Mouse (Mus musculus) left cerebral cortex, postnatal 10 days (tissue): ENCODE data around the gene Hspd1. TPM values are rescaled to one million over a fixed set of nuclear protein-coding genes. Genes with fewer than 3 reads are reported as not detected.

Experiments used
- DNase-seq, 2 experiments: peaks; one replicate each; pipeline ENCODE4 v3.0.0; 2021 to 2022; ENCODE audit warnings: low spot score in 2 of 2, mixed read lengths in 1 of 2; ENCODE audit errors: extremely low spot score in 1 of 2
- intact Hi-C: fragments of 180-260 bp; cut with DNase I; formaldehyde crosslinking; loops from one replicate; pipeline ENCODE4 v1.15.1; 2025
- total RNA-seq, 2 experiments: library from RNA; stranded (reverse); gene quantifications; 2 replicates each; pipeline ENCODE4 v1.2.3; 2021

Gene Hspd1
- total RNA-seq, 2 experiments from 2014 or later = 190 to 198 TPM

DNA sequence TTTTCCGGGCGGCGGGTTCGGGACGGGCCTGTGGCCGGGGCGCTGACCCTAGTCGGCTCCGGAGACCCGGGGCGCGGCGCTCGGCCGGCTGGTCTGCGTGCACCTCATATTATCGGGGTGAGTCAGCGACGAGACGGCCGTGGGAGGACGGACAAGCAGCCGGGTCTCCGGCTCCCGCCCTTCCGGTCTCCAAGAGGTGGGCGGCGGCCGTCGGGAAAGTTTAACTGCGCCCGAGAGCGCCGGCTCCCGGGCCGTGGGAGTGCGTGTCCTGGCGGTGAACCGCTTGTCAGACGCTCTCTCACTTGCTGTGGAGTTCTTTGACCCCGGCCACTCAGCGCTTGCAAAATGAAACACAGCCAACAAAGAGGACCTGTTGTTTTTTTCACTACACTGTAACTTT is 35.0 kb downstream of the Hspd1 start:
- peak; percentile 19 to 87 for DNase-seq
- intact Hi-C loops = loop anchor here (2.0 kb wide), 2 partner anchors 26 to 78 kb away; partner anchors contain the start of genes Mob4 and Sf3b1

DNA sequence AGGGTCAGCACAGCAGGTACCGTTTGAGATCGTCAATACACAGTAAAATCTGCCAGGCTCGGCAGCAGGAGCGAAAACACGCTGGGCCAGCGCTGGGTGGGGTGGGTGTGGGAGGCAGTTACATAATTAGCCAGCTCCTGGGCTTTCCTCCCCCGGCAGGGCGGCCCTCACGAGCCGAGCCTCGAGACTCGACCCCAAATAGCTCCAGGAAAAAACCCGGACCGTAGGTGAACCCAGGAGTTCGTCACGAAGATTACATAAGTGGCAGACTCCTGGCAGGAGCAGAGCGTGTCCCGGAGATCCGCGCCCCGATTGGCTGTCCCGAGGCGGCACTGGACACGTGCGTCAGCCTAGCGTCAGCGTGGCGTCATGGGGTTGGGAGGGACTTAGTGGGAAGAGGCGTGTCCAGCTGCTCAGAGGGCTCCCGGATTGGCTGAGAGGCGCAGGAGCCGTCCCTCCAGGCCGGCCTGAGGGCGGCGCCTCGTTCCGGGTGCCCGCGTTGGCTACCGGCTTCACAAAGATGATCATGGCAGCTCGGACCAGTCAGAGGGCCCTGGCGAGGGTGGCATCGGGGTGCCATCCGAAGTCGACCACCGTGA is 35.6 kb downstream of the Hspd1 start, which contains the start of gene Coq10b:
Gene Coq10b, plus strand, starts transcription at position 416 of the 599 bp plus-strand sequence.
- DNase-seq = peak; percentile 98 to 99
- intact Hi-C loops = loop anchor here (2.0 kb wide), 2 partner anchors 26 to 78 kb away; partner anchors contain the start of genes Mob4 and Sf3b1

DNA sequence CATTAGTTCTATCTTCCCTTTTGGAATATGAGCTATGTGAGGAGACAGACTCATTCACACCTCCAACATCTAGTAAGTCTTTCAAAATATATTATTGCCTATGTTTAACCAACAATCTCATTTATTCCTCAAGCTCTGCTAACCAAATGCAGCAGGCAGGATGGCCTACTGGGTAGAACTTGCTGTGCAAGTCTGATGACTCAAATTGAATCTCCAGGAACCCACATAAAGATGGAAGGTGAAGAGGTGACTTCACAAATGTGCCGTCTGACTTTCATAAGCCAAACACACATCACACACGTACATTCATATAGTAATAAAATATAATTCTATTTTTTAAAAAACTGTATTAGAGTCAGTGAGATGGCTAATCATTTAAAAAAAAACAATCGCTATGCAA is 36.4 kb downstream of the Hspd1 start:
- intact Hi-C loops = loop anchor here (2.0 kb wide), 2 partner anchors 25 to 79 kb away; partner anchors contain the start of genes Mob4 and Sf3b1
- DNase-seq = no peak

- intact Hi-C loops = no loop called here
- DNase-seq = no peak
Observed at GRCm38 (mm10) chr1:55048841-55049587, 39.0 kb downstream of the Hspd1 start.

DNA sequence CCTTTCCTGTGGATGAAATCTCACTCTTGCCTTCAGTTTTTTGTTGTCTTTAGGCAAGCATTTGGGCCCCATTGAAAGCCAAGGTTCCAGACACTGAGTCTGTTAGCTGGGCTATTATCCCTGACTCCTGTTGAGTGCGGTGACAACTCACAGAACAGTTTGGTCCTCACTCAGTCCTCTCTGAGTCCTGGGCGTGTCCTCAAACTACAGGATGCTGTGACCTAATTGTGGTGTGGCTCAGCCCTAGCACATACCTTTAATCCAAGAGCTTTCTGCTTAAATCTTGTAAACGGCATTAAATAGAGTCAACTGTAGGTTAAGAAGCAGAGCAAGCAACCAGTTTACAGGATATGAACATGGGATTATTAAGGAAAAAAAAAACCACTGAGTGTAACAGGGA is 44.9 kb downstream of the Hspd1 start:
- no peak for DNase-seq

DNA sequence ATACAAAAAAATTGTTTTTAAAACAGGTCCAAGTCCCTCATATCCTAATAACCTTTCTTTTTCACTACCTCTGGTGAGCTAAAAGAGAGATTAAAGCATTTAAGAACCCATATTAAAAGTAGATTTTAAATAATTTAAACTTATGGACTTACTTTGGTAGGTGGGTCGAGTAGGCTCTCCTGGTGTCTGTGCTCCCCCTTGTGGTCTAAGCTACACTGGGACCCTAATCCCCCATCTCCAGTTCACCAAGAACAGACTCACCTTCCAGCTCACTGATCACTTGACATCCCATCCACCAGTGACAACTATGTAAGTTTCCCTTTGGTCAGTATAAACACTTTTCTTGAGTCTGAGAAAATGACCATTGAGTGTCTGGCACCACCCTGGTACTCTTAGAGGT is 45.8 kb downstream of the Hspd1 start:
- intact Hi-C loops = no loop called here
- no peak for DNase-seq

More for the DNA sequence above, 44.9 kb downstream of the Hspd1 start:
- intact Hi-C loops = no loop called here

- DNase-seq = no peak
- intact Hi-C loops = no loop called here
Observed at GRCm38 (mm10) chr1:55041691-55042090, 46.4 kb downstream of the Hspd1 start.

DNA sequence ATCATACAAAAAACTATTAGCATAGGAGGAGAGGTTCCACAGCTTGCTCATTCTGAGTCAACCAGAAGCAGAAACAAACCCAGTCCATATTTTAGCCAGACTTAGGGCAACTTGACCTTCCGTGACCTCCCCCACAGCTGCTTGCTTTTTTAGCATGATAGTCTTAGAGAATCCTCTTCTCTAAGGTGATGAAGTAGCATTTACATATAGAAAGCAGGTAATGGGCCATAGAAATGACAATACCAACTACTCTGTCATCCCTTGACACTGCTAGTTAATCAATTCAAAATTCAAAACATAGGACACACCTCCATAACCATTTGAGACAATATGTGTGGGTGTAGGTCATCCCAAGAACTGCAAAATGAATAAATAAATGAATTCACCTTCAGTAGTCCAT is 48.1 kb downstream of the Hspd1 start:
- DNase-seq = no peak
- intact Hi-C loops = no loop called here

GRCm38 (mm10) chr1:55031026-55031779 is 56.8 kb downstream of the Hspd1 start:
- DNase-seq = no peak
- intact Hi-C loops = no loop called here

DNA sequence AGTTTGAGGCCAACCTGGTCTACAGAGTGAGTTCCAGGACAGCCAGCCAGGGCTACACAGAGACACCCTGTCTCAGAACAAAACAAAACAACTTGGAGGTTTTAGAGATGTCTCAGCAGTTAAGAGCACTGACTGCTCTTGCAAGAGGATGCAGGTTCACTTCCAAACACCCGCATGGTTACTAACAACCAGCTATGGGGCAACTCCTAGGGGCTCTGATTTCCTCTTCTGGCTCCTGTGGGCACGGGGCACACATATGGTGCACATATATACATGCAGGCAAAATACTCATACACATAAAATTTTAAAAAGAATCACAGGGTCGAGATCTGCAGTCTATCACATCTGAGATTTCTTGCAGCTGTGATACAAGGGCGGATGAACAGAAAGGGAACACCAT is 58.6 kb downstream of the Hspd1 start:
- DNase-seq = no peak
- intact Hi-C loops = no loop called here

- intact Hi-C loops = no loop called here
- no peak for DNase-seq
Observed at GRCm38 (mm10) chr1:55028512-55029249, 59.4 kb downstream of the Hspd1 start.

DNA sequence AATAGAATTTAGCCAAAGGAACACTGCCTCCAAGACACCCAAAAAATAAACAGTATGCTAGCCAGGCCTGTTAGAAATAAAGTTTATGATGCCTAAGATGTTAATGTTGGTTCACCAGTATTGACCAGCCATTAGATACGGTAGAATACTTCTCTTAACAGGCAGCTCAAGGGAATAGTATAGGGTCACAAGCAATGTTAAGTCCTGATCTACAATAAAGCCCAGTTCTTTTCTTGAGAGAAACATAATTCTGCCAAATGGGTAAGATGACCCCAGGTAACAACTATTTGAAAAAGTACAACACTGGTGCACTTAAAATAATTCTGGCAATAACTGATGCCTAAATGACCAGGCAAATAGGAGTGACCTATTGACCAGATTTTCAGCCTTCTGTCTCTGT is 60.1 kb downstream of the Hspd1 start:
- DNase-seq = no peak
- intact Hi-C loops = loop anchor here (2.0 kb wide), 1 partner anchor 25 kb away; the partner anchor contains the start of gene Coq10b

Other genes starting within 250 kb of the Hspd1 start
- gene Ankrd44, start 161.9 kb downstream of the Hspd1 start, total RNA-seq = 10 to 100 TPM; 35.2 to 37.8 TPM
- 100 to 1,000 TPM; 157 to 174 TPM for gene Sf3b1, start 60.8 kb downstream of the Hspd1 start, total RNA-seq
- 10 to 100 TPM; 24.4 to 25.6 TPM for gene Coq10b, start 35.5 kb downstream of the Hspd1 start, total RNA-seq
- 10 to 100 TPM; 92.6 to 97.8 TPM for gene Hspe1, start 111 bp downstream of the Hspd1 start, total RNA-seq
- gene Mob4, start 43.0 kb upstream of the Hspd1 start, total RNA-seq = 10 to 100 TPM; 67.1 to 69.7 TPM
- gene Rftn2, start 138.5 kb upstream of the Hspd1 start, total RNA-seq = 10 to 100 TPM; 14.3 to 17.6 TPM
- gene Mars2, start 148.9 kb upstream of the Hspd1 start, total RNA-seq = 10 to 100 TPM; 12.6 to 13.6 TPM